Mouse (Mus musculus): Measurements from ENCODE around the gene Treml4.

The Treml4 gene

DNA sequence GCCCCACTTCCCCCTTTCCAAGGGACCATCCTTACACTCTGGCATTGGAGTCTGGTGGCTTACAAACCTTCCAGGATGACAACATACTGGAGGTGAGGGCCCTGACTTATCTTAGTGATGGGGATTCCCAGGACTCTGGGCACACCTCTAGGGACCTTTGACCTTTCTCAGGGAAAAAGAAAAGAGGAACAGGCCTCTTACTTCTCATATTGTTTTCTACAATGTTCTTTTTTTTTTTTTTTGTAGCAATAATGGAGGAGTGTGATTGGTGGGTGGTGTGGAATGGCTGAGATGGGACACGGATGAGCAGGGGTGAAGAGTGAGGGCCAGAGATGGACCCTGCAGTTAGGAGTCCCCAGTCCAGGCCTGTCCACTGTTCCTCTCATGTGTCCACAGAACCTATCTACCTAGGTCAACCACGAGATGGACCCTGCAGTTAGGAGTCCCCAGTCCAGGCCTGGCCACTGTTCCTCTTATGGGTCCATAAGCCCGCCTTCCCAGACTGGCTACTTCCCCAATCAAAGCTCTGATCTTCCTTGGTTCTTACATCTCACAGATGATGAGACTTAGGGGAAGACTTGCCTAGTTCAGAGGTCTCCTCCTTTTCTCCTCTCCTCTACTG is at the start of gene Treml4:
TSS of gene Treml4 (plus strand) at position 555 of the 622 bp plus-strand sequence.
- DNase-seq, result no peak

DNA sequence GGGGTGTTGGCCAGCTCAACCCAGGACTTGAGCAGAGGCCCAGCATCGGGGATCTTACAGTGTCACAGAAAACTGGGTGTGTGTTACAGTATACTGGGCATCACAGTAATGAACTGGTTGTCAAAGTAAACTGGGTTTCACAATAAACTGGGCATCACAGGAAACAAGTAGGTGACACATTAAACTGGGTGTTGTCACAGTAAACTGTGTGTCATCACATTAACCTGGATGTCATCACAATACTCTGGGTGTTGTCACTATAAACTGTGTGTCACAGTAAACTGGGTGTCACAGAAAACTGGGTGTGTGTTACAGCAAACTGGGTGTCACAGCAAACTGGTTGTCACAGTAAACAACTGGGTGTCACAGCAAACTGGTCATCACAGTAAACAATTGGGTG is 48.7 kb upstream of the Treml4 start:
- no peak for DNase-seq

DNA sequence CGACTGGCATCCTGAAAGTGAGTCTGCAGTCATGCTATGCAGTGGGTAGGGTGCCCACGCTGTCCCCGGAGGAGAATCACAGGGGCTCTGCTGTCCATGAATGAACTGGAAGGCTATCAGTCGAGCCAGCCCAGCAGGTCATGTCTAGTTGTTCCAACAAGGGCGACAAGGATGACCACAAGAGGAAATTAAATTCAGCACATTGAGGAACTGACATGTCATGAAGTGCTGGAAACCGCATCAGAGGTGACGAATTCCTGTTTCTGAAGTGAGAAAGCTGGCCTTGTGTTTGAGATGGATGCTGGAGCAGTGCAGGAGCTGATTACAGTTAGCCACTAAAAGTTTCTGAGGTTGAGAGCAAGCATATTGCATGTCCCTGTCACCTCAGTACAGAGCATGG is 33.4 kb upstream of the Treml4 start:
- DNase-seq, result no peak

GRCm38 (mm10) chr17:48232518-48232917 is 31.6 kb upstream of the Treml4 start, which contains the start of gene Trem1:
Gene Trem1, plus strand, starts transcription at chr17:48232768.
- DNase-seq, result no peak

- DNase-seq, result no peak
Observed at GRCm38 (mm10) chr17:48233789-48234188, 30.3 kb upstream of the Treml4 start.

- no peak for DNase-seq
Observed at GRCm38 (mm10) chr17:48234550-48234949, 29.5 kb upstream of the Treml4 start.

DNA sequence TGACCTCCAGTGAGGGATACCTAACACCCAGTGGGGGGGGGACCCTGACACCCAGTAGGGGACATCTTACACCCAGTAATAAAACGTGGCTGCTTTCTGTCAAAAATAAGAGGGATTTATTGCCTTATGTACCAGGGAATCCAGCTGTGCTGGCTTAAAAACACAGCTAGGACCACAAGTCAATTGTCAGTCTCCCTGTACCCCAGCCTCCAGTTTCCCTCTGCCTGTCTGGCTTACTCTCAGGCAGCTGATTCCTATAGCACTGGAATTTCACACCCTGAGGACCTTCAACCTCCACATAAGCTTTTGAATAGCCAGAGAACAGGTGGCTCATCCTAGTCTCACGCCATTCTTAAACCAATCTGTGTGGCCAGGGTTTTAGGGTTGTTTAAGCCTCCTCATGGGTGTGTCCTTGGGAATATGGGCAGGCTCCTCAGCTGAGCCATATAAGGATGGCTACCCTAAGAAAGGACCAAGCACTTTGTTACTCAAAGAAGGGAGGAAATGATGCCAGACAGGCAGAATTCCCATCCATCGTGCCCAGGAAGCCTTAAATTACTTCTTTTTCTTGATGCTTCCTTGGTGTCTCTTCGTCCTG is 28.2 kb upstream of the Treml4 start:
- DNase-seq, result no peak

GRCm38 (mm10) chr17:48237621-48238020 is 26.5 kb upstream of the Treml4 start:
- DNase-seq, result no peak

DNA sequence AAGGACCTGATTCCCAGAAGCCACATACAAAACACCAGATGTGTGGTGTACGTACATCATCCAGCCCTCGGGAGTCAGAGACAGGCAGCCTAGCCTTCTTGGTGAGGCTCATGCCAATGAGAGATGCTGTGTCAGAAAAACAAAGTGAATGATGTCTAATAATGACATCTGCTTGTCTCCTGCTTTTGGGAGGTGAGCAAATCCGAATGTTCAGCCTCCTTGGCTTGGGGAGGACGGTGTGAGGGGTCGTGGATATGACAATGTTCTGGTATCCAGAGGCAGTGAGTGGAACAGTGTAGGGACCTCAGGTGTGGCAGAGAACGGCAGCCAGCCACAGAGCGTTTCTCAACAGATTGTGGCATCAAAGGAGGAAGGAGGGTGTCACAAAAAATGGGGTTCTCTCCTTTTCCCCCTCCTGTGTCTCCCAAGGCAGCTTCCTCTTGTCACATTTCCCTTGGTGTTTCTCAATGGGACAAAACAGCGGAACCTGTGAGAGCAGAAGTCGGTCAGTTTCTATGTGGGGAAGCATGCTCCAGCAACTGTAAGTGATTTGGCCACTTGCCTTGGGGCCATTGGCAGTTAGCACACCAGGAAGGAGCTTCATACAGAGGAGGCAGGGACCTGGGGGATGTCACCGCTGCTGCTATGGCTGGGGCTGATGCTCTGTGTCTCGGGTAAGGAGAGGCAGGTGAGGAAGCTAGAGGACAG is 16.7 kb upstream of the Treml4 start, which contains the start of gene Trem3:
TSS of gene Trem3 (plus strand) at position 557 of the 708 bp plus-strand sequence.
- DNase-seq, result no peak

DNA sequence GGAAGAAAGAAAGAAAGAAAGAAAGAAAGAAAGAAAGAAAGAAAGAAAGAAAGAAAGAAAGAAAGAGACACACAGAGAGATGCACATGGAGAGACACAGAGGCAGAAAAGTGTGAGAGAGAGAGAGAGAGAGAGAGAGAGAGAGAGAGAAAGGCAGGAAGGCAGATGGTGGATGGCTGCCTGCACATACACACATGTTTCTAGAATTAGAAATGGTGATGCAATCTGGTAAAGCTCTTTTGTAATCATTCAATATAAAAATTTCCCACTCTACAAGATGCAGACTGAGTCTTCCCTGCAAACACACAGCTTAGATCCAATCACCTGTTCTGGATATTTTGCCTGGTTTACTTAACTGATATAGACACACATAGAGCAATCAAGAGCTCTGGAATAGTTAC is 15.1 kb upstream of the Treml4 start:
- DNase-seq, result no peak

DNA sequence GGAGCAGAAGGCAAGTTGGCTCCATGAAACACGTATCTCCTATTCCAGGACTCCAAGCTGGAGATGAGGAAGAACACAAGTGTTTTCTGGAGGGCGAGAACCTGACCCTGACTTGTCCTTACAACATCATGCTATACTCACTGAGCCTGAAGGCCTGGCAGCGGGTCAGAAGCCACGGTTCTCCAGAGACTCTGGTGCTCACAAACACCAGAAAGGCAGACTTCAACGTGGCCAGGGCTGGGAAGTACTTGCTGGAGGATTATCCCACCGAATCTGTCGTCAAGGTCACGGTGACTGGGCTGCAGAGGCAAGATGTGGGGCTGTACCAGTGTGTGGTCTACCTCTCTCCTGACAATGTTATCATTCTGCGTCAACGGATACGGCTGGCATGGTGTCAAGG is 14.6 kb upstream of the Treml4 start:
- no peak for DNase-seq

DNA sequence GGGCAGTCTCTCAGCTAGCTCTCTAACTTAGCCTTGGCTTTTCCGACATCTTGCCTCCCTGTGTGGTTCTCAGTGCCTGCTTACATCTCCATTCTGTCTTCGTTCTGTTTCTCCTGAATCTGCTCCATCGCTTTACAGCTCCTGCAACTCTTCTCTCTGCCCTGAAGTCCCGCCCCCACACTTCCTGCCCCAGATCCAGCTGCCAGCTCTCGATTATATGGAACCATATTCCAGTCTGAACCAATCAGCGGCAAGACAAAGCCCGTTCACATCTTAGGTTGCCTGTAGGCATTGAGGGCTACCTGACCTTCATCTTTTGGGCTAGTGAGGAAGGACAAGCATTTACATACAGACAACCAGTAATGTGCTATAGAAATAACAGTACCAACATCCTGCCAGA is 13.5 kb upstream of the Treml4 start:
- no peak for DNase-seq

DNA sequence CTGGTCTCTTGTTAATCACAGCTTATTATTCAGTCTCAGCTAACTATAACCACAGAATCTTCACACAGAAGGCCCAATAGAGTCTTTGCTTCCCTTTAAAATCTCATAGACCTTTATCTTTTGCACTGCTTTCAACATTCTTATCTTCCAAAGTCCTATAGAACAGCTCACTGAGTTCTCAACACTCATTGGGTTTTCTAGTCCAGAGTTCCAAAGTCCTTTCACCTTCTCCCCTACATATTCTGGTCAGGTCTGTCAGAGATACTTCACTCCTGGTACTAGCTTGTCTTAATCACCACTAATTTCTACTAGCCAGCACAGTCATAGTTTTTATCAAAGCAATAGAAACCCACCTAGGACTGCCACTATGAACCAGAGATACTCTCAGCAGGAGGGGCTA is 7.5 kb upstream of the Treml4 start:
- DNase-seq, result no peak

- DNase-seq, result no peak
Observed at GRCm38 (mm10) chr17:48261868-48262267, 2.2 kb upstream of the Treml4 start.

DNA sequence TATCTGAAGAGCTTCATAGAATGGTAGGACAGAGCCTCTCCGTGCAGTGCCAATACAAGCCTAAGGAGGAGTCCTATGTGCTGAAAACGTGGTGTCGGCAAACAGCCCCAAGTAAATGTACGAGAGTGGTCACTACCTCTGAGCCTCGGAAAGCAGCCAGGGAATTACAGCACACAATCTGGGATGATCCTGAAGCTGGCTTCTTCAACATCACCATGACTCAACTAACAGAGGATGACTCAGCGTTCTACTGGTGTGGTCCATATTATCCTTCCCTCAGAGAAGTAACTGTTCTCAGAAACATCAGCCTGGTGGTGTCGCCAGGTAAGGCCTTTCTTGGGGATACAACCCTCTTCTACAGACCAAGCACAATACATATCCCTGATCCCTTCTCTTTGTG is 567 bp downstream of the Treml4 start:
- no peak for DNase-seq

DNA sequence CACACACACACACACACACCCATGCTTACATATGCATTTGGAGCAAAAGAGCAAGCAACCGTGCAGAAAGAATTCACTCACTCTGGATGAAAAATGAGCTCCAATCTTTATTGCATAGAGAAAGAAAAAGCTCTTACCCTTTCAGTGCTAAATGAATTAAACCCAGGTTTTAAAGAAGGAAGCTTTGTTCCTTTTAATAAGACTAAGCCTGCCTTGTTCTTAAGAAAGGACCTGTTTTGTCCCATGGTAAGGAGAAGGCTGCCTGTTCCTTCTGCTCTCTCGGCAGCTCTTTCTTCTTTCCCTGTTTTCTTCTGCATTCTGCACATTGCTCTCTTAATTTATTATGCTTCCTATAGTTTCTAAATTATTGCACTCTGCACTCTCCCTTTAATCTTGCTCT is 2.0 kb downstream of the Treml4 start:
- DNase-seq, result no peak

DNA sequence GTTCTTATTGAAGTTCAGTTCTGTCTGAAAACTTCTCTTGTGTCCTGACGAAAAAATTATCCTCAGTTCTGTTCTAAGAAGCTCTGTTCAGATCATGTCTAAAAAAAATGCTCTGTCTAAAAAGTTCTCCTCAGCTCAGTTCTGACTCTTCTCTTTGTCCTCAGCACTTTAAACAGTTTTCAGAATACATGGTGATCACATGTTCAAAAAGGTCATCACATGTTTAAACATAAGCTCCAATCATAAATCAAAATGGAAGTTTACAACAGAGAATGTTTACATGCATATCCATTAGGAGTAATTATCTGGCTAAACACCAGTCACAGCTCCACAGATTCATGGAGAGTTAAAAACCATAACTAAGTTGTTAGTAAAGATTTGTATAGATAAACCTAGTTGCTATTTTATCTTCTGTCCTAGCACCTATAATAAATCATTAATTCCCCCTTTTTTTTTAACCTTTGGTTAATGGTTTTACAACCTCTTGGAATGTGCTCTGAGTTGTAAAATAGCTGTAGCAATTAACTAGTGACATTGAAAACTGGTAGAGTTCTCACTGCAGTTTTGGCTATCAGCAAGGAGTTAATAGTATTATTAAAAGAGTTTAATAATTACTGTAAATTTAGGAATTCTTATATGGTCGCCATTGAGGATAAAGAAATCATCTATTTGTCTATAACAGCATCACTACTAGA is 2.7 kb downstream of the Treml4 start:
- DNase-seq, result no peak

DNA sequence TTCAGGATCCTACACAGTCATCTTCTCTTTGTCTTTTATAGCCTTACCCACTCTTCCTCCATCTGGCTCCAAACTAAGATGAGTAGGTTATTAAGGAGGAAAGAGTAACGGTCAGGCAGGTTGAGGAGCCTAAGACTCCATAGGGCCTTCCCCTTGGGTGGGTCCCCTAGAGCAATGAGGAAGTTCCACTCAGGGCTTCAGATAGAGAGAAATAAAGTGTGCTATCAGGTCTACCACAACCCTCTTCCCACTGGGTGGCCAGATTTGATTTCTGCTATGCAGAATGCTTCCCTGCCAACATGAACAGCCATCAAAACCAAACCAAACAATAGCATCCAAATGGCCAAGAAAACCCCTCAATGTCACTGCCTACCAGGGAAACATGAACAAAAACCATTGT is 3.5 kb downstream of the Treml4 start:
- no peak for DNase-seq

GRCm38 (mm10) chr17:48268276-48268675 is 4.2 kb downstream of the Treml4 start:
- no peak for DNase-seq

DNA sequence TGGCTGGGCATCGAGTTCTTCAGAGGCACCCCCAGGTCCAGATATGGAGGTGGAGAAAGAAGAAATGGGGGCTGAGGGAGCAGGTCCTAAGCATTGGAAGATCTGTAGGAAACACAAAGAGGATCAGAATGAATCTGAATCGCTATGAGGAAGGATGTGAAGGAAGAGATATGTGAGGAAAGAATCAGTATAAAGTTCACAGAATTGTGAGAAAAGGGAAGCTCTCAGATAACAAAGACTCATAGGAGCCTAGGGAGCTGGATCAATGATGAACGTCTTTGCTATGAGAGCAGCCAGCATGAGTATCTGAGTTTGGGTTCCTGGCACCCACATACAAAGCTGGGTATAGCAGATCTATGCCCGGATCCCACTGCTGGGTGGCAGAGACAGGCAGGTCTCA is 5.7 kb downstream of the Treml4 start:
- DNase-seq, result no peak

DNA sequence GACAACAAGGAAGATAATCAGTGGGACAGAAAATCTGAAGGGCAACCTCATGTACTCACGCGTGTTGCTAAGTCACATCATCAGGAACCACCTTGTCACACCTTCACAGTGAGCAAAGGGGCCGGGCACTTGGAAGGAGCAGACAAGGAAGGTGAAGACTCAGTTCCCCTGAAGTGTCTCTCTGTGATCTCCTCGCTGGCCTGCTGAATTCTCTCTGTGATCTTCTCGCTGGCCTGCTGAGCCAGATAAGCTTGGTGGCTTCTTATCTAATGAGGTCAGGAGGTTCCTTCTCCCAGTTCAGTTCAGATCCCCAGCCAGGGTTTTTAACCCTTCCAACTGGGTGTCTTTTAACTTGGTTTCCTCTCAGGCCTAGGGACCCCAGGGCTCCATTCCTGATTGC is 8.1 kb downstream of the Treml4 start:
- DNase-seq, result no peak

GRCm38 (mm10) chr17:48272598-48272997 is 8.5 kb downstream of the Treml4 start:
- no peak for DNase-seq

DNA sequence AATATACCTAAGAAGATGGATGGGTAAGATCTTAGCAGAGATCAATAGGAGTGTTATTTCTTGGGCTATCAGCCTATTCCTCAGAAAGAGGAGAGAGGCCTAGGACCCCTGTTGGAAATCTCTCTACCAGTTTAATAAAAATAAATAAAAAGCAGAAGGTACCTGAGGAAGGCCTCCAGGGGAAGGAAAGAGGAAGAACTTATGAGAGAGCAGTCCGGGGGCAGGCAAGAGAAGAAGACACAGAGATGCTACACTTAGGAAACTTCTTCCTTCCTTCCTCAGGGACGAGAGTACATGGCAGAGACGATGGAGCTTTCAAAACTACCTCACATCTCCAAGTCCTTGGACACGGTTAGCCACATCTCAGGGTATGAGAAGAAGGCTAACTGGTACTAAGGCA is 10.0 kb downstream of the Treml4 start:
- DNase-seq, result no peak

GRCm38 (mm10) chr17:48274885-48275284 is 10.8 kb downstream of the Treml4 start:
- DNase-seq, result peak; percentile 86
